Mouse (Mus musculus): ENCODE results near the gene Nktr. TPM values are rescaled to one million over a fixed set of nuclear protein-coding genes. Genes with fewer than 3 reads are reported as not detected.

Nktr gene
- total RNA-seq, 2 experiments from 2014 or later: 98.6 to 100 TPM

DNA sequence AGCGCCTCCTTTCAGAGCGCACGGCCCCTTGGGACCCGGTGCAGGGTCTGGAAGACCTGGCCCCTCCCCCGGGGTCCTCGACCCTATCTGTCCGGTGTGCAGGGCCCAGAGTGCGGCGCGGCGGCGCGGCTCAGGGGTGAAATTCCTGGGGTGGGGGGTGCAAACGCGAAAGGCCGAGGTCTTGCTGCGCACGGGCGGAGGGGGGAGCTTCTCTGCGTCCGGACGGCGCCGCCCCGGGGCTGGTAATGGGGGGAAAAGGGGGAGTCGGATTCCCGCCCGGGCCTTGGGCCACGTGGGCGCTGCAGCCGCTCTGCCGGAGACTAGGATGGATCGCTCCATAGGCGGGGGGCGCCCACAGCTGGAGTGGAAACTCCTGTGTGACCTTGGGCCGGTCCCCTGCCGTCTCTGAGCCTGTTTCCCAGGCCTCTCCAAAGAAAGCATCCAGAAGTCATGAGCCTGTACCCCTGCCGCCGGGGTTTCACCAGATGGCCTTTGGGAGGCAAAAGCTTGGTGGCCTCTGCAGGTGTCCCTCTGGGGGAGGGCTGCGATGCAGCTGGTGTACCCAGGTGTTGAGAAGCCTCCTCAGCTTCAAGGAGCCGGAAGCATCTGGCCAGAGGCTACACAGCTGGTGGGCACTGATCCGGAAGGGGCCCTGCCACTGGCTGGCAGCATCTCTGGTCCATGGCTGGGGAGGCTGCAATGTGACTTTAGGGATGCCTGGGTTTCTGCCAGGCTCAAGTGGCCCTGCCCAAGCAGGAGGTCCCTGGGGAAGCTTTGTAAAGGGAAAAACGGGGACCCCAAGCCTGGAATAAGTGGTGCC is 41.5 kb downstream of the Nktr start:
- DNase-seq (ENCODE audit: low spot score in 2 of 2): peak in 1 of 2 experiments; percentile 53

GRCm38 (mm10) chr9:121761091-121761665 is 42.2 kb downstream of the Nktr start:
- DNase-seq (ENCODE audit: low spot score in 2 of 2): no peak

- no peak for DNase-seq (ENCODE audit: low spot score in 2 of 2)
These were observed 42.8 kb downstream of the Nktr start for GRCm38 (mm10) chr9:121761787-121762186.

- no peak for DNase-seq (ENCODE audit: low spot score in 2 of 2)
These were observed 43.3 kb downstream of the Nktr start for GRCm38 (mm10) chr9:121762248-121762647.

DNA sequence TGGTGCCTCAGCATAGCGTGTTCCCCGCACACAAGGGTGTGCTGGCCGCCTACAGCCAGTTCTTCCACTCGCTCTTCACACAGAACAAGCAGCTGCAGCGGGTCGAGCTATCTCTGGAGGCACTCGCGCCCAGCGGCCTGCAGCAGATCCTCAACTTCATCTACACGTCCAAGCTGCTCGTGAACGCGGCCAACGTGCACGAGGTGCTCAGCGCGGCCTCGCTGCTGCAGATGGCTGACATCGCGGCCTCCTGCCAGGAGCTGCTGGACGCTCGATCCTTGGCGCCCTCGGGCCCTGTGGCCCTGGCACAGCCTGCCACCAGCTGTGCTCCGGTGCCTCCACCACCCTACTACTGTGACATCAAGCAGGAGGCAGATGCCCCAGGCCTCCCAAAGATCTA is 43.8 kb downstream of the Nktr start:
- no peak for DNase-seq (ENCODE audit: low spot score in 2 of 2)

DNA sequence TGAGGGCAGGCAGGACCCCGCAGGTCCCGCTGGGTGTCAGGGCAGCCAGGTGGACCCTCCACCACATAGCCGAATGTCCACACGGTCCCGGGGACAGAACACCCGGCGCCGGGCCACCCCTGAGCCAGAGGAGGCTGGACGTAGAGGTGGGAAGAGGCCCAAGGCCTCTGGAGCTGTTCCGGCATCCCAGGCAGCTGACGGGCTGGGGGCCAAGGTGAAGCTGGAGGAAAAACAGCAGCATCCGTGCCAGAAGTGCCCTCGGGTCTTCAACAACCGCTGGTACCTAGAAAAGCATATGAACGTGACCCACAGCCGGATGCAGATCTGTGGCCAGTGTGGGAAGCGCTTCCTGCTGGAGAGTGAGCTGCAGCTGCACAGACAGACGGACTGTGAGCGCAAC is 44.7 kb downstream of the Nktr start:
- DNase-seq (ENCODE audit: low spot score in 2 of 2): no peak

GRCm38 (mm10) chr9:121765166-121765855 is 46.3 kb downstream of the Nktr start:
- DNase-seq (ENCODE audit: low spot score in 2 of 2): no peak

DNA sequence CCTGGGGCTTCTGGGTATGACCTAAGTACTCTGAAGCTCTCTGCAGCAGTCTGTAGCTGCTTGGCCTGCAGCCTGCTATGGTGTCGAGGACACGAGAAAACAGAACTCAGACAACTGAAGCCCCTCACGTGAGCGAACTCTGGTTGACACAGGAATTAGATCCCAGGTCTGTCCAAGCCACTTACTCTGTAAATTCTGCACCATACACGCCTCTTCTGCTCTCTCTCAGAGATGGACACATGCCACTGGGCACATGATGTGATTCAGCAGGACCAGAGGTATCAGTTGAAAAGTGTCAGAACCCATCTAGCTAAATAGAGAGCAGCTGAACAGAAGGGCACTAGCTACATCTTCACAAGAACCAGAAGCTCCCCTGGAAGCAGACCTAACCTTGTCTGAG is 53.4 kb downstream of the Nktr start:
- no peak for DNase-seq (ENCODE audit: low spot score in 2 of 2)

GRCm38 (mm10) chr9:121775951-121776350 is 57.0 kb downstream of the Nktr start:
- peak in 1 of 2 experiments; percentile 56 for DNase-seq (ENCODE audit: low spot score in 2 of 2)

DNA sequence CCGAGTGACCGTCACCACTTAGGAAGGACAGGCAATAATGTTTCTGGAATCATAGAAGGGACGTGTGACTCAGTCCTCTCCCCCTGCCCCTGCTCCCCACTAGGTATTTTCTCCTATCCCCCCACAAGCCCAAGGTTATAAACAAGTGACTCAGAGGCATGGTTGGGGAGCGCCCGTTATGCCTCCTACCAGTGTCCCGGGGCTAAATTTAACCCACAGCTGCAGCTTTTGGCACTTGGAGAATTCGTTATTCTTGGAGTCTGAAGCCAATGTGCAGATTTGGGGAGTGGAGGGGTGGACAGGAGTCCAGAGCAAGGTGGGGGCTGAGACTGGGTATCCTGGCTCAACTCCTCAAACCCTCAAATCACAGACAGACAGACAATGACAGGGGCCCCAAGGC is 57.5 kb downstream of the Nktr start:
- no peak for DNase-seq (ENCODE audit: low spot score in 2 of 2)

GRCm38 (mm10) chr9:121777484-121778065 is 58.6 kb downstream of the Nktr start, which contains the start of gene Klhl40:
Gene Klhl40 (plus strand): TSS chr9:121777607.
- peak in 1 of 2 experiments; percentile 54 for DNase-seq (ENCODE audit: low spot score in 2 of 2)

DNA sequence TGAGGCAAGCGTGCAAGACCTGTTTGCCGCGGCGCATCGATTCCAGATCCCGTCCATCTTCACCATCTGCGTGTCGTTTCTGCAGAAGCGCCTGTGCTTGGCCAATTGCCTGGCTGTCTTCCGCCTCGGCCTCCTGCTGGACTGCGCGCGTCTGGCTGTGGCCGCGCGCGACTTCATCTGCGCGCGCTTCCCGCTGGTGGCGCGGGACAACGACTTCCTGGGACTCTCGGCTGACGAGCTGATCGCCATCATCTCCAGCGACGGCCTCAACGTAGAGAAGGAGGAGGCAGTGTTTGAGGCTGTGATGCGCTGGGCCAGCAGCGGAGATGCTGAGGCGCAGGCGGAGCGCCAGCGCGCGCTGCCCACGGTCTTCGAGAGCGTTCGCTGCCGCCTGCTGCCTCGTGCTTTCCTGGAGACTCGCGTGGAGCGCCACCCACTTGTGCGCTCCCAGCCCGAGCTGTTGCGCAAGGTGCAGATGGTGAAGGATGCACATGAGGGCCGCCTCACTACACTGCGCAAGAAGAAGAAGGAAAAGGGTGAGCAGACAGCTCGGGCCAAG is 59.2 kb downstream of the Nktr start:
- peak; percentile 80 to 91 for DNase-seq (ENCODE audit: low spot score in 2 of 2)

GRCm38 (mm10) chr9:121784801-121785200 is 65.8 kb downstream of the Nktr start:
- DNase-seq (ENCODE audit: low spot score in 2 of 2): no peak

GRCm38 (mm10) chr9:121785261-121785660 is 66.3 kb downstream of the Nktr start:
- DNase-seq (ENCODE audit: low spot score in 2 of 2): no peak

- DNase-seq (ENCODE audit: low spot score in 2 of 2): no peak
These were observed 67.4 kb downstream of the Nktr start for GRCm38 (mm10) chr9:121786359-121786758.

DNA sequence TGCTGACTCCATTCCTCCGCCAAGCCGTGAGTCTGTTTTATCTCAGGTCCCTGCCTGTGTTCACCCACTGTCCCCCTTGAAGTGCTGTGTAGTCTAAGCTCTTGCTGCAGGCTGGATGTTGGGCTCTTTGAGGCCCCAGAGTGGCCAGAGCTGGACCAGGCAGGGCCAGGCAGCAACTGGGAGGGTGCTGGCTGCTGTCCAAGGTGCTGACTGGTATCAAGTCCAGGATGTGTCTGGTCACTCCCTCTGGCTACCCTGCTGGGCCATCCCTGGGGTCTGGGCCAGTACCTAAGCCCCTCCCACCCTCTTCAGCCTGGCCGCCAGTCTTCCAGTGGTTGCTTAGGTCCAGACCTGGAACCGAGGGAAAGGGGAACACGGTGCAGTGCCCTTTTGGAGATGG is 72.2 kb downstream of the Nktr start:
- peak in 1 of 2 experiments; percentile 70 for DNase-seq (ENCODE audit: low spot score in 2 of 2)

GRCm38 (mm10) chr9:121791757-121792521 is 73.0 kb downstream of the Nktr start, which contains the start of gene Hhatl:
Gene Hhatl (minus strand): TSS chr9:121792507.
- no peak for DNase-seq (ENCODE audit: low spot score in 2 of 2)

DNA sequence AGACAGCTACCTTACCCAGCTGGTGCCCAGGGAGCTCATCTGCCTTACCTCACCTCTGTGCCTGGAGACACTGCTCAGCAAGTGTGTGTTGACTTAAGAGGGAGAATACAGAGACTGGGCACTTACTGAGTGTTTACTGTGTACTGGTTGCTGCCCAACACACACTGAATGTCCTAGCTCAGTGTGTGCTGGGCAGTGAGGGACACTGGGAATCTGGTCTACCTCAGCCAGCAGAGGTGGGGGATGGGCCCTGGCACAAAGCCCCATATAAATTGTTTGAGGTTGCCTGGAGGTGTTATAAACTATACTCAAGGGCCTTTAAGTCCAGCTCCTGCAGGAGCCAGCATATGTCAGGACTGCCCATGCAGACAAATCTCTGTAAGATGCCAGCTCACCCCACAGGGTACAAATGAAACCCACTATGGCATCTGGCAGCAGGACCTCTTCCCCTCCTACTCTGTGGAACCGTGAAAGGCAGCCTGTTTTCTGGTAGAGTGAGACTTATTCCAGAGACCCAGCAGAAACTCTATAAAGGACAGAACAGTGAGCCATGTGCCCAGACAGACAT is 76.1 kb downstream of the Nktr start:
- DNase-seq (ENCODE audit: low spot score in 2 of 2): peak in 1 of 2 experiments; percentile 40

GRCm38 (mm10) chr9:121797722-121798121 is 78.8 kb downstream of the Nktr start:
- no peak for DNase-seq (ENCODE audit: low spot score in 2 of 2)

DNA sequence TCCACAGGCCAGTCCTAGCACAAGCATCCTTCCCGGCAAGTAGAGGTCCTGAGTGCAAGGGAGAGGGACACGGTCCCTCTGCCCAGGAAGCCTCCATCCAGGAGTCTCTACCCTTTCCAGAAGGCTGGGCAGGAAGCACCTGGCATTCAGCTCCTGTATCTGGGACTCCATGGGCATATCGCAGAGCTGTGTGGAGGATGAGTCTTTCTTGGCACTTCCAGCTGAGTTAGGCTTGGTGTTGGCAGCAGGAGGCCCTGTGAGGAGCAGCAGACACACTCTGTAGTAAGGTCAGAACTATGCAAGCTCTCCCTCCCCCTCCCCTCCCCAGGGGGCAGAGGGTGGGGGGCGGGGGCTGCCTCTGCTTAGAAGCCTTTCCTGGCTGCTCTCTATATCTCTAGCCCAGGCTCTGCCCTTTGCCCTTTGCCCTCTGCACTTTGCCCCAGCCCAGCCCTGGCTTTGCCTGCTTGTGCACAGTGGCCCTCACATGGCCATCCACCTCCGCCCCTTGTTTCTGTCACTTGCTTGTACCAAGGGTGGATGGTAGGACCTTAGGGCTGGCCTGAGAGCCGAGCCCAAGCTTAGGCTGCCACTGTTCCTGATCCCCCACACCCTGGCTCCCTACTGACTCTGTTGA is 80.0 kb downstream of the Nktr start:
- DNase-seq (ENCODE audit: low spot score in 2 of 2): no peak
